Mouse (Mus musculus) forebrain, postnatal 0 days (tissue): ENCODE measurements around the gene Ddx25. TPM values are rescaled to one million over a fixed set of nuclear protein-coding genes. Genes with fewer than 3 reads are reported as not detected.

Experiments
- ATAC-seq: fragments of 200-750 bp; cut with Nextera tagmentation; 2 replicates; pipeline ENCODE4 v1.8.0; 2017; ENCODE audit warnings: mild to moderate bottlenecking, moderate library complexity
- DNase-seq: peaks from one replicate; pipeline ENCODE4 v3.0.0-alpha.2; 2015
- H3K27ac ChIP-seq: fragments of 300-500 bp; sonication (generic); 2 replicates; pipeline ENCODE4 v1.5.1; 2014; ENCODE audit warnings: low read depth, mild to moderate bottlenecking, antibody characterized with exemption, low read length, moderate library complexity, mixed read lengths
- H3K27me3 ChIP-seq: fragments of 300-500 bp; sonication (generic); 2 replicates; pipeline ENCODE4 v1.6.1; 2014; ENCODE audit warnings: mild to moderate bottlenecking, low read length, mixed read lengths; ENCODE audit not compliant: insufficient read depth
- H3K36me3 ChIP-seq: fragments of 300-500 bp; sonication (generic); 2 replicates; pipeline ENCODE4 v1.6.1; 2014; ENCODE audit warnings: mild to moderate bottlenecking, moderate library complexity; ENCODE audit not compliant: insufficient read depth
- H3K4me1 ChIP-seq: fragments of 300-500 bp; sonication (generic); 2 replicates; pipeline ENCODE4 v1.6.1; 2014; ENCODE audit warnings: antibody characterized with exemption; ENCODE audit not compliant: insufficient read depth
- H3K4me2 ChIP-seq: fragments of 300-500 bp; sonication (generic); 2 replicates; pipeline ENCODE4 v1.6.1; 2014; ENCODE audit warnings: low read depth, mild to moderate bottlenecking, moderate library complexity
- H3K4me3 ChIP-seq: fragments of 300-500 bp; sonication (generic); 2 replicates; pipeline ENCODE4 v1.5.1; 2014; ENCODE audit warnings: low read depth, low read length, mixed read lengths
- H3K9ac ChIP-seq: fragments of 300-500 bp; sonication (generic); 2 replicates; pipeline ENCODE4 v1.6.1; 2014; ENCODE audit warnings: mild to moderate bottlenecking
- H3K9me3 ChIP-seq: fragments of 300-500 bp; sonication (generic); 2 replicates; pipeline ENCODE4 v1.6.1; 2016; ENCODE audit warnings: low read length
- CTCF ChIP-seq: sonication (generic); IDR thresholded peaks from 2 replicates; pipeline ENCODE4 v1.5.1; 2016; ENCODE audit warnings: antibody characterized with exemption, control low read depth, low read depth
- WGBS: fragments of 180-500 bp; shearing (Covaris S2); extraction: QIAGEN DNeasy Blood & Tissue Kit; methylation state at CpG from one replicate; pipeline ENCODE4 v1.1.7; 2014; 5-methylcytosine and 5-hydroxymethylcytosine counted together
- polyA plus RNA-seq: library from polyadenylated mRNA; unstranded; fragments of >200 nt; fragmentation: Nextera tagmentation; extraction: Ambion mirVana; gene quantifications from 2 replicates; pipeline ENCODE4 v1.2.1, GENCODE M21; 2015
- total RNA-seq: library from RNA; depleted of rRNA; stranded (reverse); fragments of >200 nt; gene quantifications from 2 replicates; pipeline ENCODE4 v1.2.3, GENCODE M21; 2014

The Ddx25 gene
- total and polyA plus RNA-seq, 2 experiments from 2014 or later, result 22.2 to 25.6 TPM

GRCm38 (mm10) chr9:35569571-35570534 lies 11.5 kb upstream of the Ddx25 start, which contains the start of the genes Pate2 and Hyls1:
Gene Pate2 (plus strand): TSS chr9:35570284.
Gene Hyls1 (minus strand): TSS chr9:35570398.
- DNase-seq, result peak; percentile 98
- H3K27me3 ChIP-seq, result no peaks in the 10 kb centered on the region
- no peaks in the 10 kb centered on the region for H3K9me3 ChIP-seq
- TF ChIP-seq CTCF, result peak; percentile 53
- peak within 1 kb of the TSS; percentile 88 for H3K27ac ChIP-seq
- peak within 1 kb of the TSS; percentile 90 for H3K4me3 ChIP-seq
- ATAC-seq, result peak; percentile 99
- H3K4me2 ChIP-seq, result peak within 1 kb of the TSS; percentile 84
- peaks cover 22% of the 10 kb centered on the region for H3K36me3 ChIP-seq
- peak within 1 kb of the TSS; percentile 81 for H3K9ac ChIP-seq
- no peaks in the 10 kb centered on the region; the same call in 1 of the 2 replicates for H3K4me1 ChIP-seq
- WGBS, result 1% methylated on average over 86 of the region's 86 CpGs

DNA sequence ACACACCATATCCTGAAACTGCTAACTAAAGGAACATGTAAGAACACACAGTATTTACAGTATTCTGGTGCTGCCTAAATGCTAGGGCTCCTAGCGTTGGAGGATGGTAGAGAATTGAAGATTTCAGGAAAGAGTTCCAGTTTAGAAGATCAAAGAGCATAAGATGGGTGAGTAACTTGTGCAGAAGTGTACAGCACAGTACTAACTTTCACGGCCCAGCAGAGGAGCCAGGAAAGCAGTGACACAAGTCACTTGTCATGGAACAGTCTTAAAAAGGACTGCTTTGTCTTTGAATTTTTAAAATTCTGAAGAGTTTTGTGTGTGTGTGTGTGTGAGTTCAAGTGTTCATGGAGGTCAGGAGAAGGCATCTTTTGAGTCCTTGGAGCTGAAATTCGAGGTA lies 9.7 kb upstream of the Ddx25 start:
- no peak overlapping the region for H3K27ac ChIP-seq
- no peak overlapping the region for H3K4me3 ChIP-seq
- WGBS, result 80% methylated on average over 3 of the region's 3 CpGs
- H3K4me2 ChIP-seq, result no peak overlapping the region
- TF ChIP-seq CTCF, result no peak
- H3K9me3 ChIP-seq, result no peaks in the 10 kb centered on the region
- H3K9ac ChIP-seq, result no peak overlapping the region
- no peaks in the 10 kb centered on the region for H3K27me3 ChIP-seq
- ATAC-seq, result no peak
- peaks cover 25% of the 10 kb centered on the region for H3K36me3 ChIP-seq
- DNase-seq, result no peak
- H3K4me1 ChIP-seq, result no peaks in the 10 kb centered on the region; the same call in 1 of the 2 replicates

DNA sequence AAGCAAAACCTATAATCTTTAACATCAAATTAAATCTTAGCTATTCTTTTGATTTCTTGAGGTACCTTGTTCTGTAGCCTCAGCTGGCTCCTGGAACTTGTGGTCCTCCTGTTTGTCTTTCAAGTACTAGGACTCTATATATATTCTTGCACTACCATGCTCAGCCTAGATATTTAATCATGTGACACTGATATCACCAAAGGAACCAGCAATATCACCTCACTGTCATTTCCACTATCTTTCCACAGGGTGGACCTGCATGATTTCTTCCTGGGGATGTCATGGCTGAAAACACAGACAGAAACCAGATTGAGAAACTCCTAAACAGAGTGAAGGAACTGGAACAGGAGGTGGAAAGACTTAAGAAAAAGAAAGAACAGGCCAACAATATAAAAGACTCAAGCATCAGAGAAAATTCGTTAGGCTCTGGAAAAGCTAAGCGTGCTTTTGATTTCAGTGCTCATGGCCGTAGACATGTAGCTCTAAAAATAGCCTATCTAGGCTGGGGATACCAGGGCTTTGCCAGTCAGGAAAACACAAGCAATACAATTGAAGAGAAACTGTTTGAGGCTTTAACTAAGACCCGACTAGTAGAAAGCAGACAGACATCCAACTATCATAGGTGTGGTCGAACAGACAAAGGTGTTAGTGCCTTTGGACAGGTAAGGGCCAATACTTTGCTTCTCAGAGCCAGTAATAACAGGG lies 6.4 kb upstream of the Ddx25 start:
- peaks cover 7% of the 10 kb centered on the region; the same call in 1 of the 2 replicates for H3K4me1 ChIP-seq
- no peak overlapping the region for H3K9ac ChIP-seq
- no peaks in the 10 kb centered on the region for H3K9me3 ChIP-seq
- no peaks in the 10 kb centered on the region for H3K27me3 ChIP-seq
- TF ChIP-seq CTCF, result no peak
- DNase-seq (no peak), ATAC-seq (no peak)
- WGBS, result 87% methylated on average over 5 of the region's 5 CpGs
- H3K36me3 ChIP-seq, result peaks cover 33% of the 10 kb centered on the region
- H3K27ac ChIP-seq, result no peak overlapping the region
- no peak overlapping the region for H3K4me3 ChIP-seq
- no peak overlapping the region for H3K4me2 ChIP-seq

DNA sequence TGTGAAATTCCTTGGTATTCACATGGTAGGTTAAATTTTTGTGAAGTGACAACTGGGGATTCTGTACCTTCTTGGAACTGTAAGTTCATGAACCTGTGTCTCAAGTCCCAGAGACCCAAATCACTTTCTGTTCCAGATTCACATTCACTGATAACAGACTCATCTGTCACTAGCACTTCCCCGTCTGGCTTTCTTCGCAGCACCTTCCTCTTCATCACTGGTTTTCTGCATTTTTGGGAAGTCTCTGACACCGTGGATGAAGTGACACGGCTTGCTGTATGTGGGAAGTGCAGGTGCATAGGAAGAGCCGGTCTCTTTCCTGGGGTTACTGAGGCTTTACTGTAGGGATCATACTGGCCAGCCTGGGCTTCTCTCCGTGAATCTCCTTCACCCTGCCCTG lies 3.3 kb upstream of the Ddx25 start:
- Histone ChIP-seq H3K9ac (no peak overlapping the region), H3K4me1 (peaks cover 8% of the 10 kb centered on the region; the same call in 1 of the 2 replicates), H3K27ac (no peak overlapping the region), H3K9me3 (no peaks in the 10 kb centered on the region), H3K4me2 (no peak overlapping the region), H3K27me3 (no peaks in the 10 kb centered on the region), H3K4me3 (no peak overlapping the region), H3K36me3 (peaks cover 25% of the 10 kb centered on the region)
- DNase-seq (no peak), ATAC-seq (no peak)
- 90% methylated on average over 6 of the region's 6 CpGs for WGBS
- TF ChIP-seq CTCF, result no peak

- H3K4me1 ChIP-seq, result peaks cover 8% of the 10 kb centered on the region; the same call in 1 of the 2 replicates
- no peak overlapping the region for H3K27ac ChIP-seq
- H3K9me3 ChIP-seq, result no peaks in the 10 kb centered on the region
- peaks cover 20% of the 10 kb centered on the region; the same call in 1 of the 2 replicates for H3K36me3 ChIP-seq
- H3K4me2 ChIP-seq, result no peak overlapping the region
- DNase-seq (no peak), ATAC-seq (no peak)
- H3K4me3 ChIP-seq, result no peak overlapping the region
- no peak for TF ChIP-seq CTCF
- no peak overlapping the region for H3K9ac ChIP-seq
- 94% methylated on average over 11 of the region's 11 CpGs for WGBS
- no peaks in the 10 kb centered on the region for H3K27me3 ChIP-seq
These were observed 2.7 kb upstream of the Ddx25 start for GRCm38 (mm10) chr9:35561076-35561475.

GRCm38 (mm10) chr9:35559009-35559890 lies 922 bp upstream of the Ddx25 start:
- DNase-seq (peak; percentile 96), ATAC-seq (peak; percentile 93)
- Histone ChIP-seq H3K4me3 (peak overlapping the region; percentile 61), H3K9me3 (no peaks in the 10 kb centered on the region), H3K27me3 (no peaks in the 10 kb centered on the region), H3K4me1 (peaks cover 8% of the 10 kb centered on the region; the same call in 1 of the 2 replicates), H3K9ac (peak overlapping the region; percentile 63), H3K4me2 (peak overlapping the region; percentile 93), H3K27ac (peak overlapping the region; percentile 84), H3K36me3 (peaks cover 9% of the 10 kb centered on the region; the same call in 1 of the 2 replicates)
- TF ChIP-seq CTCF, result no peak
- WGBS, result 2% methylated on average over 31 of the region's 31 CpGs
